Mouse (Mus musculus) adrenal gland, adult 18-20 months (tissue): ENCODE measurements around the gene Dusp22. TPM values are rescaled to one million over a fixed set of nuclear protein-coding genes. Genes with fewer than 3 reads are reported as not detected.

Experiments used
- DNase-seq, 2 experiments: peaks; one replicate each; pipeline ENCODE4 v3.0.0; 2021 to 2022; ENCODE audit warnings: low spot score in 2 of 2
- long read RNA-seq, 2 experiments: library from polyadenylated mRNA; stranded (forward); transcript quantifications; one replicate each; pipeline ENCODE4 v2.0.0; 2021
- total RNA-seq, 2 experiments: library from RNA; stranded (reverse); gene quantifications; 1 replicate in 1 of 2; 2 replicates in 1 of 2; pipeline ENCODE4 v1.2.3; 2021

The Dusp22 gene
- 10 to 100 TPM; 23.7 to 25.4 TPM for total RNA-seq
- long read RNA-seq, experiment 1, transcript Dusp22-201 (8 exons, 1,161 nt) = minor isoform, 5 of 21 reads
- long read RNA-seq, experiment 1, transcript Dusp22-202 (7 exons, 3,015 nt) = major isoform, 13 of 21 reads
- long read RNA-seq, experiment 1, partial matches to known transcripts = 3 of 21 reads
- long read RNA-seq, experiment 1, other reads (novel, unspliced or antisense) = 0 of 21 reads
- long read RNA-seq, experiment 2, transcript Dusp22-201 (8 exons, 1,161 nt) = minor isoform, 16 of 46 reads
- long read RNA-seq, experiment 2, transcript Dusp22-202 (7 exons, 3,015 nt) = major isoform, 27 of 46 reads
- long read RNA-seq, experiment 2, partial matches to known transcripts = 2 of 46 reads
- long read RNA-seq, experiment 2, other reads (novel, unspliced or antisense) = 1 of 46 reads

DNA sequence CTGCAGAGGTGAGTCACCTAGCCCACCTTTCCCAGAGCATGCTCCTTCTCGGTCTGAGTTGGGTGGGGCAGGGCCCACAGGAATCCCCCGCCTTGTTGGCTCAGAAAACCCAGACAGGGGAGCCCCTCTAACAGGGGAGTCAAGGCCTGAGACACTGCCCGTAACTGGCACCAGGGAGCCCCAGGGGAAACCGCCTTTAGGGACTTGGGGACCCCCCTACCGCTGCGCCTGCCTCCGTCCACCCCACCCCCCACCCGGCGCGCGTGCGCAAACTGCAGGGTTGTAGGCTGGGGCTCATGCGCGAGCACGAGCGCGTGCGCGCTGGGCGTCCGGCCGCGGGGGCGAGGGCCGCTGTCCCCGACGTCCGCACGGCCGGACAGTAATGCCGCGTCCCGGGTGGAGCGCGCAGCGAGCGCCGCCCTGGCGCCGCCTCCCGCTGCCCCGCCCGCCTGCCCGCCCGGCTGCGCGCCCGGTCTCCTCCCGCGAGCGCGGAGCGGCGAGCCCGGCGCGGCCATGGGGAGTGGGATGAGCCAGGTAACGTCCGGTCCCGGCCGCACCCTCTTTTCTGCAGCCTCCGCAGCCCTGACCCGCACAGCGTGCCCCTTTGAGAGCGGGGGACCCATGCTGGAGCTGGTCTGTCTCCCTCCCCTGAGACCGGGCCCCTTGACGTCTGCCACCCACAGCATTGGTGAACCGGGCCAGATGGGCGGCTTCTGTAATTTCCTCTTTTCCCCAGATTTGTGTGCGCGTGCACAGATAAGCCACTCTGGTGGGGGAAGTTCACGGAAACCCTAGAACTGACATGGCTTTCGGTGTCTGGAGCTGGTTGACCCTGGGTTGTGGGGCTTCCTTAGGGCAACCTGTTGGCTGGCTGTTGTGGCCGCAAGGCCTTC lies at the start of gene Dusp22:
Dusp22 (plus strand) TSS at position 387 of the 893 bp plus-strand sequence.
- DNase-seq = peak; percentile 86 to 91

- no peak for DNase-seq
Observed at GRCm38 (mm10) chr13:30612079-30612794, 47.6 kb upstream of the Dusp22 start.

- DNase-seq = no peak
Observed at GRCm38 (mm10) chr13:30619684-30620083, 40.1 kb upstream of the Dusp22 start.

DNA sequence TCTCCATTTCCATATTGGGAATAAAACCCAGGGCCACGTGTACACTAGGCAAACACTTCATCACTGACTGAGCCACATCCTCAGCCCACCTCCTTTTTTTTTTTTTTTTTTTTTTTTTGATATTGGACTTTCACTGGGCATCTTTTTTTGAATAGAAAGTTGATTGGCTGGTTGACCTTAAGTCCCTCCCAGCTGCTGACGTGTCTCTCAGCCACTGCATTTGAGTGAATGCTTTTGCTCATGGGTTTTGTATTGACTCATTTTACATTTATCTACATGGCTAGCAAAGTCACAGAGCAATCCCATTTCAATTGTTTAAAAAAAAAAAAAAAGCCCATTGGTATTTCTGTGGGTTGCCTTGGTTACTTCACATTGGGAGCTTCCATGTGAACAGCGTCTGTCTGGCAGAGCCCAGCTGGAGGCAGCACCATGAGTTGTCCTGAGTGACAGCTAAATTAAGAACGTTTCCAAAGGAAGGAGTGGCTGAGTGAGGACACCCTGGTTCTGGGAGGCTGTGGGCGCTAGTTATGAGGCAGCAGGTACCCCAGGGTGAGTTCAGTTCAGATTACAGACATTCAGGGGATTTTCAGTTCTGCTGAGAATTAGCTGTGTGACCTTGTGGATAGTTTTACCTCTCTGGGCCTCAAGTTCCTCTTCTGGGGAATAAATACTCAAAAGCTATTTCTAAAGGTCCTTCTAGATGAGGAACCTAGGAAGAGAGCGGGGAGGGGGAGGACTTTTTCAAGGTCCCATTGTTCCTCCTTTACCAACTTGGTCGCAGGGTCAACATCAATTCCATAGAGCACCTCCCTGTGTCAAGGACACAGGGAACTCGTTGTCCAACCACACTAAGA lies 31.4 kb upstream of the Dusp22 start:
- DNase-seq = no peak

DNA sequence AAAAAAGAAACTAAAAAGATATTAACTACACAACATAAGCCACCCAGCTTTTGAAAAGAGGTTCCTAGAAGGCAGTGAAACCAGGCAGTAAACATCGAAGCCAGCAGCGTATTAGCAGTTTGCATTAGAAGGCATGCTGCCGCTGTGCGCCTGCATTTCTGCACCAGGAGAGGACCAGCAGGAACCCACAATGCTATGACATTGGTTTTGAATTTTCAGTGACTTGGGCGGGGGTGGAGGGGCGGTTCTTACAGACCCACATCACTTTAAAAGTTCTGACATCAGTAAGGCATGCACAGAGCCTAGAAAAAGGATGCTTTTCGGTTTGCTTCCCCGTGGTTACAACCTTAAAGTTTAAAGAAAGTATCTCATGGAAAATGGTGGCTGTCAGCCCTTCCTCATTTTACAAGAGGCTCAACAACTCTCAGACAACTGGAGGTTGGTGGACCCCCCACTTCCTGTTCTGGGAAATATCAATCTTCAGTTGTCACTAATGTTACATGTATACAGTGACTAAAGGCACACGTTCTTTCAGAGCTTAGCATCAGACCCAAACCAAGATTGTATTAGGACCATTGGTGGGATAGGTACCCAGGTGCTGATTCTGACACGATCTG lies 29.9 kb upstream of the Dusp22 start:
- no peak for DNase-seq

DNA sequence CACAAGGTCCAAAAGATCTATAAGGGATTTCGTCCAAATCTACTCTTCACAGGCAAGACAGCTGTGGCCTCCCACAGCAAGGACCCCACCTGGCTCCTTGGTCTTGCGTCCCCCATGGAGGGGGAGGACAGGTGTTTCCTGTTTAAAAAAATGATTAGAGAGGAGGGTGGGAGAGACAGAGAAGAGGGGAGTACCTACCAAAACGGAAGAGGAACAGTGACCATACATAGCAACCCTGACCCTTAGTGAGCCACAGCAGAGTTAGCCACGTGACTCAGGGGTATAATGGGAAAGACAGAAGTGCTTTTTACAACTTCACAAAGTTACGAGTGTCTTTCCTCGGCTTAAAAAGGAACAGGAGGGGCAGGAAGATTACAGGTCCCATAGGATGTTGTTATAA lies 26.8 kb upstream of the Dusp22 start:
- no peak for DNase-seq

DNA sequence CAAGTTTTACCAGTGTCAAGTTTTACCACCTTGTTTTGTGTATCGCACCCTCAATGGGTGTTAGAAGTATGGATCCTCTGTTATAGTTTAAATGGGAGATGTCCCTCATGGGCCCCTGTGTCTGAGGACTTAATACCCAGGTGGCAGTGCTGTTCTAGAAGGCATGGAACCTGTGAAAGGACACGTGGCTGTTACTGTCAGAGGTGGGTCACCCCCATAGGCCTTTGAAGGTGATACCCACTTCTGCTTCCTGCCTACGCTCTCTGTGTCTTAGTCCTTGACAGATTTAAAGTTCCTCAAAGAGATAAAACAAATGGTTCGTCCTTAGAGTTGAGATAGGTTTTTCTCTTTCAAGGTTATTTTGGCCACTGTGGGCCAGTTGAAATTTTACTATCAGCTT lies 23.3 kb upstream of the Dusp22 start:
- DNase-seq = no peak

DNA sequence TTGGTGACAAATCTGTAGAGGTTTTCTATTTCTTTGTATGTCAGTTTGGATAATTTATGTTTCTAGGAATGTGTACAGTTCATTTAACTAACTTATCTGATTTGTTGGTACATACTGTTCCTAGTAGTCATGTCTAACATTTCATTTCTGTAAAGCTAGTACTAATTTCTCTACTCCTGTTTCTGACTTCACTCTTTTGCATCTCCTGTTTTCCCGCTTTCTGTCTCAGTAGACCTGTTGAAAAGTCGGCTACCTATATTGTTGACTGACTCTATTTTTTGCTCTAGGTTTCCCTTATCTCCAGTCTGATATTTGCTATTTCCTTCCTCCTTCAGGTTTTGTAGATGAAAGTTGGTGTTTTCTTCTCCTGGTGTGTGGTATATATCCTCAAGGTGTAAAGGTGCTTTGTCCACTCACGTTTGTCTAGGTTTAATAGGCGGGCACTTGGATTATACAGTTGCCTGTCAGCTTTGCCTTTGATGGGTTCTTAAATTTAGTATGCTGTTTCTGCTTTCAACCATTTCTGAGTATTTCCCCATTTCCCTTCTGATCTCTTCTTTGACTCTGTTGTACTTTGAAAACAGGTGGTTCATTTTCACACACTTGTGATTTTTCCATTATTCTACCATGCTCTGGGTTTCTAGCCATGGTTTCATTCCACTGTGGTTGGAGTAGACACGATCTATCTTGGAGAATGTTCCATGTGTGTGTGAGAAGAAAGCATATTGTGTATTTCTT lies 21.3 kb upstream of the Dusp22 start:
- no peak for DNase-seq

DNA sequence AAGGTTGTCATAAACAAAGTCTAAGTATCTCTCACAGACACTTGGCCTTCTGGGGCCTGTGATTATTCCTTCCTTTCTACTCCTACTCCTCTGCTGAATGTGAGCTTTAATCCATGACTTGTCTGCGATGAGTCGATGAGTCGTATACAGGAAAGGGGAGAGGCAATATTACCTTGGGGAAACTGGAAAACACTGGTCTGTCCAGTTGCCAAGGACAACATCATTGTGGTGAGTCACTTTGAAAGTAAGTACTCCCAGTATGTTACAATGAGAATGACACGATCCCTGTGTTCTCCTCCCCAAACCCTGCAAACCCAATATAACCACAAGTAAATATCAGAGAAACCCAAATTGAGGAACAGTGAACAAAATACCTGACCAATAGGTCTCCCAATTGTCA lies 17.7 kb upstream of the Dusp22 start:
- no peak for DNase-seq

DNA sequence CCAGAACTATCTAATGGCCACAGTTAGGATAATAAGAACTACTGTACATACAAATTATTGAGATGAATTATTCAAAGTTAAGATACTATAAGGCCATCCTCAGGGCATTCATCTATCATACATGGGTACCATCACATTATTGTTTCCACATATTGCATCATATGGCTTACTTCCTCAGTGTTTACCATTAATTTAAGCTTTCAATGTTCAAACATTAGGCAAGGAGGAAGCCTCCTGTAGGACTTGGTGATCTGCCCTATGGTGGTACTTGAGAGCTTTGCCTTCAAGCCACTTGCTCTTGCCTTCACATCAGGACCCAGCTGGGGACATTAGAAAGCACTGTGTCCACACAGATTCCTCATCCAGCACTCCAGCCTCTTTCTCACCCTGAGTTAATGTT lies 11.3 kb upstream of the Dusp22 start:
- DNase-seq = no peak

DNA sequence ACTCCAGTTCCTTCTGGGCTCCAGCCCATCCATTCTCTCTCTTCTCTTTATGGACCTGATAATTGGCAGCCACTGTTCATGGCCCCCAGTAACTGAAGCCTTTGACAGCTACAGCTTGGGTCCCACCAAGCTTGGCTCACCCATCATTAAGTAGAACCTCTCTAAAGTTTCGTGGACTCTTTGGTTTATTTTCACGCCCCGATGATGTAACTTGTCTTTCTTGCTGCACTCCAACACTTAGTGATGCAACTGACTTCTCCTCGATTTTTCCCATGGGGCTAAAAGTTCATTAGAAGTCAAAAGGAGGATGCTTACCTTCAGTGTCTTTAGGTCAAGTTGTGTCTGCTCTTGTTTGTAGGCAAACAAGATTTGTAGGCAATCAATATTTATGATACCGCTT lies 10.6 kb upstream of the Dusp22 start:
- no peak for DNase-seq

DNA sequence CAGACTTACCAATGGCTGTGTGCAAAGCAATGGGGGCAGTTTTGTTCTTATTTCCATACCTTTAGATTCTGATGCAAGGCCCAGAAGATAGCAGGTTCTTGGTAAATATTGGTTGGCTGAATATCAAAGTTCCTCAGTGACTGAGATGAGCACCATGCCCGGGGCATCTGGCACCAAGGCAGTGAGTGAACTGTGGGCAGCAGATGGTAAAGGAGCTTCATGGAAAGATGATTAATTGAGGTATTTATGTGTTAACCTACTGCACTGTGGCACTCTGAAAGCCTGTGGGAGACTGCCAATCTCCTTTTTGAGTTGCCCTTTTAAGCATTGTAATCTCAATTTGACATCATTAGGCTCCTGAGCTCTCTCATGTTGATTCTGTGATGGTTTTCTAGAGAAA lies 9.1 kb upstream of the Dusp22 start:
- DNase-seq = no peak

- DNase-seq = no peak
Observed at GRCm38 (mm10) chr13:30653051-30653450, 6.7 kb upstream of the Dusp22 start.

- no peak for DNase-seq
Observed at GRCm38 (mm10) chr13:30654463-30654862, 5.3 kb upstream of the Dusp22 start.

DNA sequence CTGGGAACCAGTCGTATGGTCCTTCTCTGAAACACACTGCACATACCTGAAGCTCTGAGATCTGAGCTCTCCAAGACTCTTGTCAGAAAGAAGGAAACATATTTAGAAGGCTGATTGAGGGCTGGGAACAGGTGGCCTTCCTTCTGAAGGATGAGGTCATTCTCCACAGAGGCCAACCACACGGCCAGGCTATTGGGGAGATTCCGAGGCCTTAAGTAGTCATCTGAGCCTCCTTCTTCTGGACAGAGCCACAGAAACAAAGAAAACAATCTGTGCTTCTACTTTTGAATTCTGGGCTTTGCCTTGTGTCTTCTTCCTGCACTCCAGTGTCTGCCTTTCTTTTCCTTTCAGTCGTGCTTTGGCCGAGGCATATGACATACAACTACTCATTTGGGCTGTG lies 2.9 kb upstream of the Dusp22 start:
- no peak for DNase-seq

DNA sequence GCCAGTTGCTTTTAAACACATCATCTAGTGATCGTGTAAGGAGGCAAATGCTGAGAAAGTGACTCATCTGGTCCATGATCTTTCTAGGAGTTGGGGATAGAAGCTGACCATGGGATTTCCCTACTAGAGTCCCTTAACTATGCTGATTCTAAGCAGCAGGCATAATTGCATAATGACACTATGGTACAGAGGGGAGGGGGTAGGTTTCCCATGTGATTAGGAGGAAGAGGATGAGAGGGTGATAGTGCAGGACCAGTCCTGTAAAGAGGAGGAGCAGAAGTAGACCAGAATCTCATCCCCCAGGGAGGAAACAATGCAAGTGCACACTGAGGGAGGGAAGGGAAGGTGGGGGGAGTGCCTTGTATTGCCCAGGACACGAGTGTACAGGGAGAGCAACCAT lies 2.0 kb upstream of the Dusp22 start:
- DNase-seq = no peak

GRCm38 (mm10) chr13:30658201-30658996 lies 1.4 kb upstream of the Dusp22 start:
- no peak for DNase-seq

GRCm38 (mm10) chr13:30665261-30665660 lies 5.5 kb downstream of the Dusp22 start:
- DNase-seq = no peak

- no peak for DNase-seq
Observed at GRCm38 (mm10) chr13:30666537-30666936, 6.7 kb downstream of the Dusp22 start.
